Mouse (Mus musculus) gastrocnemius, adult 2 months (tissue): ENCODE measurements around the gene Arhgef1. TPM values are rescaled to one million over a fixed set of nuclear protein-coding genes. Genes with fewer than 3 reads are reported as not detected.
A peak's percentile ranks its signal among the peaks of the same experiment; 100 is the strongest.

Source experiments
- DNase-seq: peaks from one replicate; pipeline ENCODE4 v3.0.0; 2022
- H3K27ac ChIP-seq: fragments of 200-600 bp; 2 replicates; pipeline ENCODE4 v1.8.1; 2022; ENCODE audit warnings: mild to moderate bottlenecking
- H3K4me3 ChIP-seq: fragments of 200-600 bp; 2 replicates; pipeline ENCODE4 v1.8.1; 2022; ENCODE audit warnings: mild to moderate bottlenecking, moderate library complexity
- CTCF ChIP-seq: fragments of 200-600 bp; IDR thresholded peaks from 2 replicates; pipeline ENCODE4 v1.8.1; 2022; ENCODE audit warnings: antibody characterized with exemption, mild to moderate bottlenecking, moderate library complexity
- intact Hi-C: fragments of 180-260 bp; cut with DNase I; formaldehyde crosslinking; loops from one replicate; pipeline ENCODE4 v1.15.1; 2025
- total RNA-seq, 2 experiments: library from RNA; stranded (reverse); gene quantifications; 2 replicates each; pipeline ENCODE4 v1.2.3; 2021

Arhgef1 gene
- total RNA-seq, 2 experiments from 2014 or later = 28.4 to 29.3 TPM

DNA sequence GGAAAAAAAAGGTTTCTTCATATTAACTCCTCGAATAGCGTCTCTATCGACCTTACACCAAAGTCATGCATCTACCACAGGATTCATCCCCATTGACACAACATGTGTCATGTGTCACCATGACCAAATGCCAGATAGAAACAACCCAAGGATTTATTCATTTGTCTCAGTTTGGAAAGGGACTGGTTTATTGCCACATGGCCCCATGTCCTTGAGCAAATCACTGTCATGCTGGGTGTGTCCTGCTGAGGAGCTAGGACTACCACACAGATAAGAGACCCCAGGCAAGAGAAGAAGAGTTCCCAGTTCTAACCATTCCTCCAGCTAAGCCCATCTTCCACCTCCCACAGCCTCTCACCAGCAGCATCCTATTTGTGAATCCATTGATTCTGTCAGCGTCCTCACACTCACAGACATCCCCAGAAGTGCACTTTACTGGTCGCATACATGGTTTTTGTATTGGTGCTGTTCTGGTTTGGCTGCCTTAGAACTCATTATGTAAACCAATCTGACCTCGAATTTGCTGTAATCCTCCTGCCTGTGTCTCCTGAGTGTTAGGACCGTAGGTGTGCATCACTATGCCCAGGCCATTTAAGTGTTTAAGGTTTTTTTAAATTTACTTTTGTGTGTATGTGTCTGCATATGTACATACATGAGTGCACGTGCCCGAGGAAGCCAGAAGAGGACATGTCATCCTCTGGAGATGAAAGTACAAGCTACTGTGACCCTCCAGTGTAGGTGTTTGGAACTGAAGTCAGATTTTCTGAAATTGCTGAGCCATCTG lies 20.1 kb upstream of the Arhgef1 start:
- intact Hi-C loops = loop anchor here (10.0 kb wide), 1 partner anchor 768 kb away; the partner anchor contains the start of gene Zfp112
- DNase-seq = no peak
- TF ChIP-seq CTCF = no peak
- Histone ChIP-seq H3K27ac (no peak overlapping the region), H3K4me3 (no peak overlapping the region)

DNA sequence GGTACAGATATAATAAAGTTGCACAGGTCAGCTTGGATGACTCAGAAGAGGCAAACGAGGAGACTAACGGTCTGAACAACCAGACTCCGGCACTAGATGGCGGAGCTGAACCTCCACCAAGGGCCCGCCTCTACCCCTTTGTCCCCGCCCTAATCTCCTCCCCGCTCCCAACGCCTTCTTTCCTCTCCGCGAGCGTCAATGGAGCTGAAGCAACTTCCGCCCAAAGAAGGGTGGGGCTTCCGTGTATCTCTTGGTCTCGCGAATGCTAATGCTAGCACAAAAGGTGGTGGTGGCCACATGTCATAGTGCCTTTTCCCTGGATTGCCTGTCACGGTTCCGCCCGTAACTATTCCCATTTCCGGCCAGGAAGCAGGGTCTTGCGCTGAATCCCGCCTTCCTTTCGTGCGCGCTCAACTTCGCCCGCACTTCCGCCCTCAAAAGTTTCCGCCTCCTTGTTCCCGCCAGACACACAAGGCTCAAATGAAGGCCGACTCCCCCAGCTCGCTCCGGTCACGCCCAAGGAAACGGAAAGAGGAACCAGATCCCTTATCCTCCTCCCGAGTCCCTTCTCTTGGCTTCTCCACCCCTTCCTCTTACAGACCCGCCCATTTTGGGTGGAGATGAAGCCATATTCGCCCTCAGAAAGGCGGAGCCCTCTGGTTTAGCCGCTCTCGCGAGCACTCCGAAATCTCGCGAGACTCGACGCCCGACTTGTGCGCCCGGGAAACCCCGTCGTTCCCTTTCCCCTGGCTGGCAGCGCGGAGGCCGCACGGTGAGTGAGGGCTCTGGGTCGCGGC lies 18.6 kb upstream of the Arhgef1 start, which contains the start of gene Rps19:
Gene Rps19, plus strand, starts transcription at position 476 of the 797 bp plus-strand sequence.
- DNase-seq = peak; percentile 99
- TF ChIP-seq CTCF = peak; percentile 78
- Histone ChIP-seq H3K27ac (peak within 1 kb of the TSS; percentile 96), H3K4me3 (peak within 1 kb of the TSS; percentile 94)
- intact Hi-C loops = loop anchor here (2.0 to 10.0 kb wide), 2 partner anchors 87 to 769 kb away; partner anchors contain the start of gene Zfp112

DNA sequence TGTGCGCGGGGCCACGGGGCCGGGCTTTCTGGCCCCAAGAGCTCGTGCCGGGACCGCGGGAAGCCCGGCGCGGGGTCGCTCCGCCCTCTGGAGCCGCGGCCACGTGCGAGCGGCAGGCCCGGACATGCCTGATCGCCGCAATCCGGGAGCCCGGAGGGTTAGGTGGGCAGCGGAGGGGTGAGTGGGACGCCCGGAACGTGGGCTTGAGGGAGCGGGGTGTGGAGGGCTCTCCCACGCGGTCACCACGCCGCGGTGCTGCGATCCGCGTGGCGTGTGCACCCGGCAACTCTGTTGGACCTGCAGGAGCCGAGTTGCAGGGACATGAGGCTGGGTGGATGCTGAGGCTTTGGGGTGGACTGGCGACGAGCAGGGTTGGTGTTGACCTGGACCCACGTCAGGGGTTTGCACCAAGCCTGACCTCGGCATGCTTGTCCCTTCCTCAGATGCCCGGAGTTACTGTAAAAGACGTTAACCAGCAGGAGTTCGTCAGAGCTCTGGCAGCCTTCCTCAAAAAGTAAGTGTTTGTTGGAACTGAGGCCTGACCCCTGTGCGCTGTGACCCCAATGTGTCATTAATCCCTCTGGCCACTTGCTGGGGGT lies 17.9 kb upstream of the Arhgef1 start:
- no peak for TF ChIP-seq CTCF
- Histone ChIP-seq H3K27ac (peak overlapping the region; percentile 96), H3K4me3 (peak overlapping the region; percentile 94)
- no peak for DNase-seq
- intact Hi-C loops = loop anchor here (2.0 to 10.0 kb wide), 2 partner anchors 86 to 770 kb away; partner anchors contain the start of gene Zfp112

DNA sequence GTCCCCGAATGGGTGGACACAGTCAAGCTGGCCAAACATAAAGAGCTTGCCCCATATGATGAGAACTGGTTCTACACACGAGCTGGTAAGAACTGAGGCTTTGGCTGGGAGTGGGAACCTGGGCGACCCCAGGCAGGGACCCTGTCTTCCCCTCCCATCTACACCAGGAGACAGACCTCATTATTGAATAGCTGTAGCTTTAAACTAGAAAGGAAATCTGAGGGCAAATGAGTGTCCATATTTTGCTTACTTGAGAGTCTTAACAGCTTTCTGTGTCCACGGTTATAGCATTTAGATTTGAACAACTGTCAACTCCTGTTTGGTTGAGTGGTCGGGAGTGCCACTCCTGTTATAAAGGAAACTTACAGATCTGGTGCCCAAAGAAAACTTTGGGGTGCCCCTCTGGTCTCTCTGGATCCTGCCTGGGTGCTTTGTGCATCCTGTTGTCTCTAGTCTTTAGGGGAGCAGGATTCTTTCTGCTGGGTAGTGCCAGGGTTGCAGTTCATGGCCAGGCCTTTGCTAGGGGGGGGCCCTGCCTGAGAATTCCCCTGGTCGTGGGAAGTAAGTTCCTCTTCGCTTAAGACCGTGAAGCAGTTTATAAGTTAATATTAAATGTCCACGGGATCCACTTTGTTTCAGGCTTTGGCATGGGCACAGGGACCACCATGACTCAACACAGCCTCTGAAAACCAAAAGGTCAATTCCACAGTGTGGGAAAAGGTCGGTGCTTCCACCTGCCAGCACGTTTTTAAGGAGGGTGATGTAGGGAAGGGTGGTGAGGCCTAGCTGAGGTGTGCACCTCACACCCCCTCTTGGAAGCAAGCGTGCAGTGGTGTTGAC lies 17.0 kb upstream of the Arhgef1 start:
- peak overlapping the region; percentile 96 for H3K27ac ChIP-seq
- intact Hi-C loops = loop anchor here (2.0 to 10.0 kb wide), 2 partner anchors 85 to 771 kb away; partner anchors contain the start of gene Zfp112

DNA sequence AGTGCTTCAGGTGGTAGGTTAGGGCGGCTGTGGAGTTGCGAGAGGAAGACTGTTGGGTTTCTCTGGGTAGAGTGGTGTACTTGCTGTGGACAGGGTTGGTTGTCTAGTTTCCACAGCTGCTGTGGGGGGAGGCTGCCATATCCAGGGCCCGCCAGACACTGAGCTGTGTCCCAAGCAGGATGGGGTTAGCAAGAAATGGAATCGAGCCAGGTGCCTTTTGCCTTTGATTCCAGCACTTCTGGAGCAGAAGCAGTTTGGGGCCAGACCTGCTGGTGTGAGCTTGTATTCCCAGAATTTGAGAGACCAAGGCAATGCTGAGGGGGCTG lies 16.4 kb upstream of the Arhgef1 start:
- no peak for DNase-seq
- Histone ChIP-seq H3K27ac (peak overlapping the region; percentile 96), H3K4me3 (peak overlapping the region; percentile 94)
- intact Hi-C loops = loop anchor here (10.0 kb wide), 1 partner anchor 771 kb away; the partner anchor contains the start of gene Zfp112
- no peak for TF ChIP-seq CTCF

More for the DNA sequence above, 17.0 kb upstream of the Arhgef1 start:
- DNase-seq = no peak
- TF ChIP-seq CTCF = no peak
- H3K4me3 ChIP-seq = peak overlapping the region; percentile 94

DNA sequence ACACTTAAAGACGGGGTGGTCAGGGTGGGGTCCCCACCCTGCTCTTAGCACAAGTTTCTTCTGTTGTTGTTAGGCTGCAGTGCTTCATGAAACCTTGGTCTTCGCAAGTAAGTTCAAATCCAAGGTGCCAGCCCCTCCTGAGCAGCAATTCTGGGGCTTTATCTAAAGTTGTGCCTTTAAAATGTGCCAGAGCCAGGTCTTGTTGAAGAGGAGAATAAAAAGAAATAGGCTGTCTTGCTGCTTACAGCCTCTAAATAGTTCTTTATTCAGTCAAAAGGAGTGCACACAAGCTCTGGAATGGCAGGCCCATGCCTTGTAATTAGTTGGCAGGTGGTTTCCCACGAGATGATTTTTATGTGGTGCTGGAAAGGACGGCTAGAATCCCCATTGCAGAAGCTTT lies 15.6 kb upstream of the Arhgef1 start:
- DNase-seq = no peak
- H3K4me3 ChIP-seq = no peak overlapping the region
- TF ChIP-seq CTCF = no peak
- peak overlapping the region; percentile 8; the same call in 1 of the 2 replicates for H3K27ac ChIP-seq
- intact Hi-C loops = loop anchor here (10.0 kb wide), 1 partner anchor 772 kb away; the partner anchor contains the start of gene Zfp112

DNA sequence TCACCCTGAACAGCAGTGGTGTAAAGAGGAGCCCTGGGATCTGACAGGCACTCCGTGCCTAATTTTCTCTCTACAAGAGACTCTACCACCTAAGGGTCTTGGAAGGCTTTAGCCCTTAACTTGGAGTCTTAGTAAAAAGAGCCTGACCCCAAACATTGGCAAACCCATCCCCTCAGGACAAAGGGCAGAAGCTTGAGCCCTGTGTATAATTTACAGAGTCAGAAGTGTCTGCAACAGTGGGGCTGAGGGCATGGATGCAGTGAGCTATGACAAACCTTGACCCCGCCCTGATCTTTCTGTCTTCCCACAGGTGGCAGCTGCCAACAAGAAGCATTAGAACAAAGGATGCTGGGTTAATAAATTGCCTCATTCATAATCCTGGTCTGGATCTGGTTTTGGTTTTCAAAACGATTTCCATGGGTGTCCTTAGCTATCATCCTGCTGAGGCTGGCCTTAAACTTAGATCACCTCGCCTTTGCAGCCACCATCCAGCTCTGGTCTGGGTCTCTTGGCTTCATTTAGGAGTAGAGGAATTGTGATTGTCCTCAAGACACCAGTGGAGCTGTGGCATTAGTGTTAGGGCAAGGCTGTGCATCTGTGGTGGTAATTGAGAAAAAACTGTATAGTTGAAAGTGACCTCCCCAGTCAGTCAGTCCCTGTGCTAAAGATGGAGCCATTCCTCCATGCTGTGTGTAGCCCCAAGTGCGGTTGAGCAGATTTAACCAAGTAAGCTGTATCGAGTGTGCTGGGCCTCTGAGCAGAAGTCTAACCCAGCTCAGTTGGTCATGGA lies 13.1 kb upstream of the Arhgef1 start:
- no peak overlapping the region; the same call in 1 of the 2 replicates for H3K27ac ChIP-seq
- DNase-seq = no peak
- no peak for TF ChIP-seq CTCF
- intact Hi-C loops = loop anchor here (1.0 to 10.0 kb wide), 3 partner anchors 15 to 775 kb away; partner anchors contain the start of gene Zfp112
- H3K4me3 ChIP-seq = no peak overlapping the region

DNA sequence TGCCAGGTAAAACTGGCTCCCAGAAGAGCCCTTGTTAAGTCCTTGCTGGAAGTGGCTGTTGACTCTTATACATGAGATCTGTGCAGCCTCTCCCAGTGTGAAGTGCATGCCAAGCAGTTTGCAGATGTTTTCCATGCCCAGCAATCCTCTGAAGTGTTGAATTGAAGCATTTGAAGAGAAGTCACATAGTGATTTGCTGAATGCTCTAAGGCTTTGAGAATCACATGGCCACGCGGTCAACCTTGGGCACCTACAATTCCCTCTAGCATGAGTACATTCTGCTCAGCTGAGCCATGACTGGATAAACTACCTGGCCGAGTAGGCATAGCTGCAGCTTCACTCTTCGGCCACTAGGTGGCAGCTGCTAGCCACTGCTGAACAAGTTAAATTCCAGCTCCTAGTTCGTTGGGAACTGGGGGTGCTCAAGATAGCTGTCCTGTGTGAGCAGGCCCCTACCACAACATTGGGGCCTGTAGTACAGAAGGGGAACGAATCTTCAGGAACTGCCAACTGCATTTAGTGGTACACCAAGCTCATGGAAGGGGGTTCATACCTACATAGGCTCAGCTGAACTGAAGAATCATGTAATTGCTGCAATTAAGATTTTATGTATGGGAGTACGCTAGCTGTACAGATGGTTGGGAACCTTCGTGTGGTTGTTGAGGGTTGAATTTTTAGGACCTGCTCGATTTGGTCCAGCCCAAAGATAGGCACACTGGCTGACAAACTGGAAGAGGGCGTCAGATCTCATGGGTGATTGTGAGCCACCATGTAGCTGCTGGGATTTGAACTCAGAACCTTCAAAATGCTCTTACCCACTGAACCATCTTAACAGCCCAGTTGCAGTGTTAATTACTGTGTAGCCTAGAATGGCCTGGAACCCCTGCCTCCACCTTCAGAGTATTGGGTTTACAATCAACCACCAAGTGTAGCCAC lies 12.2 kb upstream of the Arhgef1 start:
- Histone ChIP-seq H3K27ac (no peak overlapping the region; the same call in 1 of the 2 replicates), H3K4me3 (no peak overlapping the region)
- peak; percentile 73 for DNase-seq
- no peak; the same call in none of the 2 replicates for TF ChIP-seq CTCF
- intact Hi-C loops = loop anchor here (1.0 to 2.0 kb wide), 2 partner anchors 14 to 75 kb away; no protein-coding TSS in a partner anchor

DNA sequence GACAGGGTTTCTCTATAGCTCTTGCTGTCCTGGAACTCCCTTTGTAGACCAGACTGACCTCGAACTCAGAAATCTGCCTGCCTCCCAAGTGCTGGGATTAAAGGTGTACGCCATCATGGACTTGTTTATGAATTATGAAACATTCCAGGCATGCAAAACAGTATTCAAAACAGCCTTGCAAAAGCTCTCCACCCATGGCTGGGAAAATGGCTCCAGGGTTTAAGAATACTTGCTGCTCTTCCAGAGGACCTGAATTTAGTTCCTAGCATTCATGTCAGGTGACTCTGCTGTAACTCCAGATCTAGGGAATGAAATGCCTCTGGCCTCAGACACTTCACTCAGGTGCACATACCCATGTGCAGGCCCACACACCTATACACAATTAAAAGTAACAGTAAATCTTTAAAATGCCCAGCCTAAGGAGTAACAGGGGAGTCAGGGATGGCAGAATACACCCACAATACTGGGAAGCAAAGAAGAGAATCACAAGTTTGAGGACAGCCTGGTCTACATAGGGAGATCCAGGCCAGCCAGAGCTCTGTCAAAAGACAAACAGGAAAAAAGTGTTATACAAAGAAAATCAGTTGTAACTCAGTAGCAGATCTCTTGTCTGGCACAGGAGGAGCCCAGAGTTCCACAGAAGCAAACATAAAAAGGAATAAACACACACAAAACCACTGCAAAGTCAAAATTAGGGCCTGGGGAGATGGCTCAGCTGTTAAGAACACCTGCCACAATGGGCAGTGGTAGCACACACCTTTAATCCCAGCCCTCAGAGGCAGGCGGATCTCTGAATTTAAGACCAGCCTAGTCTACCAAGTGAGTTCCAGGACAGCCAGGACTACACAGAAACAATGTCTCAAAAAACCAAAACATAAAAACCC lies 11.2 kb upstream of the Arhgef1 start:
- intact Hi-C loops = loop anchor here (2.0 kb wide), 1 partner anchor 13 kb away; no protein-coding TSS in a partner anchor
- Histone ChIP-seq H3K27ac (no peak overlapping the region), H3K4me3 (no peak overlapping the region)
- DNase-seq = no peak
- TF ChIP-seq CTCF = no peak
